Mouse (Mus musculus): Measurements from ENCODE around the gene Golga1. TPM values are rescaled to one million over a fixed set of nuclear protein-coding genes. Genes with fewer than 3 reads are reported as not detected.

Gene Golga1
- polyA plus RNA-seq, 1 experiment from 2014 or later = 36.4 TPM

GRCm38 (mm10) chr2:38988929-38989328, 76.4 kb downstream of the Golga1 start:
- 89% methylated on average over 2 of the region's 2 CpGs for WGBS
- peaks cover 3% of the 10 kb centered on the region; the same call in 1 of the 2 replicates for H3K4me1 ChIP-seq (ENCODE audit: control insufficient read depth, insufficient read depth, low read length)
- H3K4me2 ChIP-seq (ENCODE audit: low read length) = no peak overlapping the region
- H3K36me3 ChIP-seq (ENCODE audit: control insufficient read depth, insufficient read depth, low read length) = no peaks in the 10 kb centered on the region
- ATAC-seq = no peak
- H3K9me3 ChIP-seq (replicated peaks; ENCODE audit: control insufficient read depth, low read length) = 0 out of 2 replicates have a peak, but pooled peaks cover 2% of the 10 kb centered on the region
- H3K27me3 ChIP-seq (replicated peaks; ENCODE audit: control insufficient read depth, insufficient read depth, low read length) = no peaks in the 10 kb centered on the region
- H3K9ac ChIP-seq (ENCODE audit: low read length) = no peak overlapping the region
- H3K4me3 ChIP-seq (ENCODE audit: low read depth, low read length) = no peak overlapping the region
- H3K27ac ChIP-seq (ENCODE audit: low read depth, low read length) = no peak overlapping the region
- DNase-seq (ENCODE audit: low spot score) = no peak

GRCm38 (mm10) chr2:38987803-38988510, 77.4 kb downstream of the Golga1 start:
- no peak overlapping the region for H3K4me3 ChIP-seq (ENCODE audit: low read depth, low read length)
- H3K27me3 ChIP-seq (replicated peaks; ENCODE audit: control insufficient read depth, insufficient read depth, low read length) = no peaks in the 10 kb centered on the region
- no peak for DNase-seq (ENCODE audit: low spot score)
- H3K9ac ChIP-seq (ENCODE audit: low read length) = no peak overlapping the region
- ATAC-seq = no peak
- H3K36me3 ChIP-seq (ENCODE audit: control insufficient read depth, insufficient read depth, low read length) = no peaks in the 10 kb centered on the region
- no peak overlapping the region for H3K4me2 ChIP-seq (ENCODE audit: low read length)
- WGBS = 85% methylated on average over 6 of the region's 6 CpGs
- H3K9me3 ChIP-seq (replicated peaks; ENCODE audit: control insufficient read depth, low read length) = 0 out of 2 replicates have a peak, but pooled peaks cover 2% of the 10 kb centered on the region
- peaks cover 3% of the 10 kb centered on the region; the same call in 1 of the 2 replicates for H3K4me1 ChIP-seq (ENCODE audit: control insufficient read depth, insufficient read depth, low read length)
- H3K27ac ChIP-seq (ENCODE audit: low read depth, low read length) = no peak overlapping the region

DNA sequence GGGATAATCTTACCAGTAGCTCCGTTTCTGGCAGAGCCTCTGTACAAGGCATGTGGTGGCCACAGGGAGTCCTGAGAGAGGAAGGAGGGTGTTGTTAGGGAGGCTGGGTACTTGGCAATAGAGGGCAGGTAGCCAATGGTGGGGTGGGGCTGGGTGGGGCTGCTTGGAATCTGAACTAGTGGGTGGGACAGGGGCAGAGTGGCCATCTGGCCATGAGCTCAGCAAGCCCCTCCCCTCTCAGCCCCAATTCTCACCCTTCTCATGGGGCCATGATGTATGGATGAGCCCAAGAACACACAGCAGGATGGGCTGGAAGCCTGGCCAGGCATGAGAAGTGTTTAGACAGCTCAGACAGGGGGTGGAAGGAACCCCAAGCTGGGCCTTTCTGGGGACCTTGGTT, 78.0 kb downstream of the Golga1 start:
- no peak for ATAC-seq
- 67% methylated on average over 1 of the region's 1 CpGs for WGBS
- no peak for DNase-seq (ENCODE audit: low spot score)
- Histone ChIP-seq H3K4me3 (ENCODE audit: low read depth, low read length) (no peak overlapping the region), H3K36me3 (ENCODE audit: control insufficient read depth, insufficient read depth, low read length) (no peaks in the 10 kb centered on the region), H3K4me1 (ENCODE audit: control insufficient read depth, insufficient read depth, low read length) (0 out of 2 replicates have a peak, but pooled peaks cover under 1% of the 10 kb centered on the region), H3K27ac (ENCODE audit: low read depth, low read length) (no peak overlapping the region), H3K27me3 (replicated peaks; ENCODE audit: control insufficient read depth, insufficient read depth, low read length) (no peaks in the 10 kb centered on the region), H3K4me2 (ENCODE audit: low read length) (no peak overlapping the region), H3K9ac (ENCODE audit: low read length) (no peak overlapping the region), H3K9me3 (replicated peaks; ENCODE audit: control insufficient read depth, low read length) (0 out of 2 replicates have a peak, but pooled peaks cover 2% of the 10 kb centered on the region)

GRCm38 (mm10) chr2:38986580-38986979, 78.8 kb downstream of the Golga1 start:
- no peaks in the 10 kb centered on the region for H3K36me3 ChIP-seq (ENCODE audit: control insufficient read depth, insufficient read depth, low read length)
- H3K27me3 ChIP-seq (replicated peaks; ENCODE audit: control insufficient read depth, insufficient read depth, low read length) = no peaks in the 10 kb centered on the region
- 0 out of 2 replicates have a peak, but pooled peaks cover 2% of the 10 kb centered on the region for H3K9me3 ChIP-seq (replicated peaks; ENCODE audit: control insufficient read depth, low read length)
- DNase-seq (ENCODE audit: low spot score) = no peak
- ATAC-seq = no peak
- no peaks in the 10 kb centered on the region for H3K4me1 ChIP-seq (ENCODE audit: control insufficient read depth, insufficient read depth, low read length)
- no peak overlapping the region for H3K4me3 ChIP-seq (ENCODE audit: low read depth, low read length)
- H3K4me2 ChIP-seq (ENCODE audit: low read length) = no peak overlapping the region
- H3K9ac ChIP-seq (ENCODE audit: low read length) = no peak overlapping the region
- H3K27ac ChIP-seq (ENCODE audit: low read depth, low read length) = no peak overlapping the region
- WGBS = 83% methylated on average over 3 of the region's 3 CpGs

DNA sequence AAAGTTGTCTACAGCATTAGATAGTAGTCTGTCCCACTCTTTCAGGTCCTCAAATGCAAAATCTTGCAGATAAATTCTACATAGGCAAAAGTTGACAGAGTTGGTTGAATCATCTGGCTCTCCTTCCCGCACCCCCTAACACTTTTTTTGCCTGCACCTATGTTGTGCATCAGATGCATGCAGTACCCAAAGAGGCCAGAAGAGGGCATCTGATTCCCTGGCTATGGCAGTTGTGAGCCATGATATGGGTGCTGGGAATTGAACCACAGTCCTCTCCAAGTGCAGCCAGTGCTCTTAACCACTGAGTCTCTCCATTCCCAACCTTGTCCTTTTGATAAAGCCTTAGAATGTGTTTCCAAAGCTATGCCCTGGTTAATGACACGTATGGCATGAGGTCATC, 81.9 kb downstream of the Golga1 start:
- DNase-seq (ENCODE audit: low spot score) = no peak
- no peaks in the 10 kb centered on the region for H3K36me3 ChIP-seq (ENCODE audit: control insufficient read depth, insufficient read depth, low read length)
- H3K27ac ChIP-seq (ENCODE audit: low read depth, low read length) = no peak overlapping the region
- WGBS = 97% methylated on average over 2 of the region's 2 CpGs
- H3K4me3 ChIP-seq (ENCODE audit: low read depth, low read length) = no peak overlapping the region
- no peaks in the 10 kb centered on the region for H3K4me1 ChIP-seq (ENCODE audit: control insufficient read depth, insufficient read depth, low read length)
- no peak for ATAC-seq
- no peak overlapping the region for H3K9ac ChIP-seq (ENCODE audit: low read length)
- H3K27me3 ChIP-seq (replicated peaks; ENCODE audit: control insufficient read depth, insufficient read depth, low read length) = no peaks in the 10 kb centered on the region
- 0 out of 2 replicates have a peak, but pooled peaks cover 2% of the 10 kb centered on the region for H3K9me3 ChIP-seq (replicated peaks; ENCODE audit: control insufficient read depth, low read length)
- no peak overlapping the region for H3K4me2 ChIP-seq (ENCODE audit: low read length)

DNA sequence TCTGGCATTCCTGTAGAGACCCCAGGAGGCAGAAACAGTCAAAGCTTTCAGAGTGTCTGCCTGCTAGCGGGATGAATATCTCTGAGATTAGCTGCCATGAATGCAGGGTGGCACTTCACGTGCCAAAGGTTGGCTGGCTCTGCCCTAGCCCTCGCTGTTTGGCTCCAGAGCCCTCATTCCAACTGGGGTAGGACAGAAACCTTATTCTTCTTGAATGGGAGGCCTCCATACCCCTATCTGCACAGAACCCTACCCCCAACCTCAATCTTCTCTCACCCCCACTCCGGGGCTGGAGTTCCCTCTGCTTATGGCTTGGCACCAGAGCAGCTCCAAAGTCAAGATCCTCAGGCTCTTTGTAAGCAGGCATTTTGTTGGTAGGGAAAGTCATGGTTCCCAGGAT, 87.5 kb downstream of the Golga1 start:
- Histone ChIP-seq H3K36me3 (ENCODE audit: control insufficient read depth, insufficient read depth, low read length) (no peaks in the 10 kb centered on the region), H3K4me3 (ENCODE audit: low read depth, low read length) (no peak overlapping the region), H3K9ac (ENCODE audit: low read length) (no peak overlapping the region), H3K27me3 (replicated peaks; ENCODE audit: control insufficient read depth, insufficient read depth, low read length) (no peaks in the 10 kb centered on the region), H3K9me3 (replicated peaks; ENCODE audit: control insufficient read depth, low read length) (no peaks in the 10 kb centered on the region), H3K4me1 (ENCODE audit: control insufficient read depth, insufficient read depth, low read length) (no peaks in the 10 kb centered on the region), H3K27ac (ENCODE audit: low read depth, low read length) (no peak overlapping the region), H3K4me2 (ENCODE audit: low read length) (no peak overlapping the region)
- no peak for ATAC-seq
- DNase-seq (ENCODE audit: low spot score) = no peak
- WGBS = 54% methylated on average over 4 of the region's 4 CpGs

- Histone ChIP-seq H3K4me2 (ENCODE audit: low read length) (no peak overlapping the region), H3K36me3 (ENCODE audit: control insufficient read depth, insufficient read depth, low read length) (no peaks in the 10 kb centered on the region), H3K9me3 (replicated peaks; ENCODE audit: control insufficient read depth, low read length) (no peaks in the 10 kb centered on the region), H3K4me3 (ENCODE audit: low read depth, low read length) (no peak overlapping the region), H3K4me1 (ENCODE audit: control insufficient read depth, insufficient read depth, low read length) (no peaks in the 10 kb centered on the region), H3K27me3 (replicated peaks; ENCODE audit: control insufficient read depth, insufficient read depth, low read length) (no peaks in the 10 kb centered on the region), H3K27ac (ENCODE audit: low read depth, low read length) (no peak overlapping the region), H3K9ac (ENCODE audit: low read length) (no peak overlapping the region)
- DNase-seq (ENCODE audit: low spot score) (no peak), ATAC-seq (no peak)
- WGBS = 90% methylated on average over 21 of the region's 21 CpGs
Observed at GRCm38 (mm10) chr2:38975941-38976805, 89.2 kb downstream of the Golga1 start.

DNA sequence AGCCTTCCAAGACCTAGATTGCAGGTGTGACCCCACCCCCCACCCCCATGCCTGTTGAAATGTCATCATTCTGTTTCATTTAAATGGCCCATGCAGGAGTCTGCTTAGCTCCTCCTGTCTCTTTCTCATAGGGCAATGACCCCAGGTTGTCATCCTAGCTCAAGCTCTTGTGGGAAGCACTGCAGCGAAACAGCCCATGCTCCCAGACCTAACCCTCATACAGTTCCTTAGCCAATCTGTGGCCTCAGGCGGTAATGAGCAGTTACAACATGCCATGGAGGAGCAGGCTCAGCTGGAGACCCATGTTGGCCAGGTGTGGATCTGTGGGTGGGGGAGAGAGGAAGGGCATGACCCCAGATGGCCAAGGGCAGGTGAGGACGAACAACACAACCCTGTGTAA, 90.2 kb downstream of the Golga1 start:
- H3K27me3 ChIP-seq (replicated peaks; ENCODE audit: control insufficient read depth, insufficient read depth, low read length) = no peaks in the 10 kb centered on the region
- no peaks in the 10 kb centered on the region for H3K4me1 ChIP-seq (ENCODE audit: control insufficient read depth, insufficient read depth, low read length)
- no peak overlapping the region for H3K27ac ChIP-seq (ENCODE audit: low read depth, low read length)
- DNase-seq (ENCODE audit: low spot score) (no peak), ATAC-seq (no peak)
- H3K4me3 ChIP-seq (ENCODE audit: low read depth, low read length) = no peak overlapping the region
- no peak overlapping the region for H3K4me2 ChIP-seq (ENCODE audit: low read length)
- no peaks in the 10 kb centered on the region for H3K36me3 ChIP-seq (ENCODE audit: control insufficient read depth, insufficient read depth, low read length)
- no peak overlapping the region for H3K9ac ChIP-seq (ENCODE audit: low read length)
- no peaks in the 10 kb centered on the region for H3K9me3 ChIP-seq (replicated peaks; ENCODE audit: control insufficient read depth, low read length)
- 84% methylated on average over 3 of the region's 3 CpGs for WGBS

- H3K27me3 ChIP-seq (replicated peaks; ENCODE audit: control insufficient read depth, insufficient read depth, low read length) = no peaks in the 10 kb centered on the region
- DNase-seq (ENCODE audit: low spot score) = no peak
- ATAC-seq = no peak
- no peaks in the 10 kb centered on the region for H3K9me3 ChIP-seq (replicated peaks; ENCODE audit: control insufficient read depth, low read length)
- H3K4me1 ChIP-seq (ENCODE audit: control insufficient read depth, insufficient read depth, low read length) = no peaks in the 10 kb centered on the region
- no peak overlapping the region for H3K27ac ChIP-seq (ENCODE audit: low read depth, low read length)
- 53% methylated on average over 2 of the region's 2 CpGs for WGBS
- no peaks in the 10 kb centered on the region for H3K36me3 ChIP-seq (ENCODE audit: control insufficient read depth, insufficient read depth, low read length)
- no peak overlapping the region for H3K9ac ChIP-seq (ENCODE audit: low read length)
- H3K4me3 ChIP-seq (ENCODE audit: low read depth, low read length) = no peak overlapping the region
- no peak overlapping the region for H3K4me2 ChIP-seq (ENCODE audit: low read length)
Observed at GRCm38 (mm10) chr2:38974171-38974570, 91.2 kb downstream of the Golga1 start.

All from forebrain, embryonic 14.5 days (tissue).